Mouse (Mus musculus) forebrain, embryonic 16.5 days (tissue): ENCODE data around the gene Kcnj11. TPM values are rescaled to one million over a fixed set of nuclear protein-coding genes. Genes with fewer than 3 reads are reported as not detected.

Experiments used
- ATAC-seq: fragments of 200-750 bp; cut with Nextera tagmentation; 2 replicates; pipeline ENCODE4 v1.8.0; 2017; ENCODE audit warnings: mild to moderate bottlenecking, moderate library complexity
- H3K27ac ChIP-seq: fragments of 300-500 bp; sonication (generic); 2 replicates; pipeline ENCODE4 v1.5.1; 2014; ENCODE audit warnings: low read length, control low read depth
- H3K27me3 ChIP-seq: fragments of 300-500 bp; sonication (generic); replicated peaks from 2 replicates; pipeline ENCODE4 v1.6.1; 2014; ENCODE audit warnings: low read length; ENCODE audit not compliant: control insufficient read depth, insufficient read depth
- H3K36me3 ChIP-seq: fragments of 300-500 bp; sonication (generic); 2 replicates; pipeline ENCODE4 v1.6.1; 2014; ENCODE audit not compliant: control insufficient read depth, insufficient read depth
- H3K4me1 ChIP-seq: fragments of 300-500 bp; sonication (generic); replicated peaks from 2 replicates; pipeline ENCODE4 v1.6.1; 2014; ENCODE audit warnings: low read length; ENCODE audit not compliant: control insufficient read depth, insufficient read depth
- H3K4me2 ChIP-seq: fragments of 300-500 bp; sonication (generic); 2 replicates; pipeline ENCODE4 v1.6.1; 2014; ENCODE audit warnings: mild to moderate bottlenecking, low read length, control low read depth
- H3K4me3 ChIP-seq: fragments of 300-500 bp; sonication (generic); replicated peaks from 2 replicates; pipeline ENCODE4 v1.5.1; 2014; ENCODE audit warnings: mild to moderate bottlenecking, low read length, control low read depth
- H3K9ac ChIP-seq: fragments of 300-500 bp; sonication (generic); replicated peaks from 2 replicates; pipeline ENCODE4 v1.6.1; 2014; ENCODE audit warnings: low read depth, low read length, control low read depth
- H3K9me3 ChIP-seq: fragments of 300-500 bp; sonication (generic); 2 replicates; pipeline ENCODE4 v1.6.1; 2016; ENCODE audit warnings: low read length; ENCODE audit not compliant: control insufficient read depth
- WGBS: fragments of 180-500 bp; shearing (Covaris S2); extraction: QIAGEN DNeasy Blood & Tissue Kit; methylation state at CpG from one replicate; pipeline ENCODE4 v1.1.7; 2014; 5-methylcytosine and 5-hydroxymethylcytosine counted together
- polyA plus RNA-seq: library from polyadenylated mRNA; unstranded; fragments of >200 nt; fragmentation: Nextera tagmentation; extraction: Ambion mirVana; gene quantifications from 2 replicates; pipeline ENCODE4 v1.2.1, GENCODE M21; 2015

Kcnj11 gene
- polyA plus RNA-seq, 1 experiment from 2014 or later, result 6.0 TPM

DNA sequence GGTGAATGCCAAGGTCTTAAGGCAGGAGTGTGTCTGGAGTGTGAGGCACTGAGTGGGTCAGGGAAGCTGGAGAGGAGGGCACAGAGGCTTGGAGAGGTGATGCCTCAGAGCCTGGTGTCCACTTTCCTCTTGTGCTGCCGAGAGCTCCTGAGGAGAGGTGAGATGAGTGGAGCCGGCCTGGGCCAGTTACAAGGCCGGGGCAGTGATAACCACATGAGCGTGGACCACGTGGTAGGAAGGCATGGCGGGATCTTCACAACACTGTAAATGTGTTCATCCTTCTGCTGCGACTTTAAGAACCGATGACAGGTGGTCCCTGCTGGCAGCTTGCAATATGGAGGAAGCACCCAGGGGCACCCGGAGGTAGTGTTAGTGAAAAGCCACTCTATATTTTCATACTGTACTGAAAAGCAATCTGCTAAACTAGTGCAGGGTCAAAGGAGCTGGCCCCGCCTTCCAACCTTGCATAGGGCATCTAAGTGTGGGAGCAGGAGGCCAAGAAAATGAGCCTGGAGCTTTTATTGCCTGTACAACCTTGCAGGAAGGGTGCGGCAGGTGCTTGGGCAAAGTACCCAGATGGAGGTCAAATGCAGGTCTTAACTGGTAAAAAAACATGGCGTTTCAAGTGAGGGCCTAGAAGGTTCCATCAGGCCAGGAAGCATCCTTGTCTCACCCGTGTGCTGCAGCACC is 52.5 kb downstream of the Kcnj11 start:
- Histone ChIP-seq H3K9ac (no peak overlapping the region), H3K4me3 (no peak overlapping the region), H3K4me2 (no peak overlapping the region), H3K27me3 (no peaks in the 10 kb centered on the region), H3K36me3 (peaks cover 21% of the 10 kb centered on the region; the same call in 1 of the 2 replicates), H3K9me3 (no peaks in the 10 kb centered on the region), H3K4me1 (no peaks in the 10 kb centered on the region), H3K27ac (no peak overlapping the region)
- 90% methylated on average over 13 of the region's 13 CpGs for WGBS
- no peak for ATAC-seq

DNA sequence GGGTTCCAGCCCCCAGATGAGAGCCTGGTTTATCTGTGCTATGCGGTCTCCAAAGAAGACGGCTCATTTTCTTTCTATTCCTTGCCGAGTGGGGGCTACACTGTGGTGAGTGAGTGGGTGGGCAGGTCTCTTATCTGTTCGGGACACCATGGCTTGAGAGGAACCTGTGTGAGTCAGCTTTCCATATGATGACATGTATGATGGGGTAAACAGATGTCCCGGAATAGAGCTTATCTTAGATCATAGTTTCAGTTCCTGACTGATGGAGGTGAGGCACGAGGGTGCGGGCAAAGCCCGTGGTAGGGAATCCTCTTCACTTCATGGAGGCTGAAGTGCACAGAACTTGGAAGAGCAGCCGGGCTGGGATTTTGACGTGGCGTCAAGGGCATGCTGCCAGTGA is 54.7 kb downstream of the Kcnj11 start:
- no peak for ATAC-seq
- Histone ChIP-seq H3K9ac (no peak overlapping the region), H3K27ac (no peak overlapping the region), H3K36me3 (peaks cover 24% of the 10 kb centered on the region), H3K4me2 (no peak overlapping the region), H3K4me1 (no peaks in the 10 kb centered on the region), H3K9me3 (no peaks in the 10 kb centered on the region), H3K27me3 (no peaks in the 10 kb centered on the region), H3K4me3 (no peak overlapping the region)
- WGBS, result 94% methylated on average over 11 of the region's 11 CpGs

DNA sequence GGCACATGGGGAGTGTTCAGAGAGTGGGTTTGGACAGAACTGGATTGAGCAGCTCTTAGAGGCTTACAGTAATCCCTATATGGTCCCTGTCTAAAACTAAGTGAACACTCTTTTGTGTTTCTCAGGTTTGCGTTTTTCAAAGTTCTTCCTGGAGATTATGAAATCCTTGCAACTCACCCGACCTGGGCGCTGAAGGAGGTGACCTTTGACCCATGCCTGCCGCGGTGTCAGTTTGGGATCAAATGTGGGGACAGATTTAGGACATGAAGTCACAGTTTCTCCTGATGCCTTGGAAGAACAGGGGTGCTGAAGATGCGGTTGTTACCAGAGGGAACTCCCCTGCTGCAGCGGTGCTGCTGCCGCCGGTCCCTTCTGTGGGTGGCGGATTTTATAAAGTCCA is 56.5 kb downstream of the Kcnj11 start:
- no peak overlapping the region for H3K27ac ChIP-seq
- peaks cover 26% of the 10 kb centered on the region for H3K36me3 ChIP-seq
- 92% methylated on average over 10 of the region's 10 CpGs for WGBS
- no peak overlapping the region for H3K4me2 ChIP-seq
- no peak overlapping the region for H3K9ac ChIP-seq
- no peaks in the 10 kb centered on the region for H3K27me3 ChIP-seq
- ATAC-seq, result no peak
- no peaks in the 10 kb centered on the region for H3K4me1 ChIP-seq
- H3K9me3 ChIP-seq, result no peaks in the 10 kb centered on the region
- H3K4me3 ChIP-seq, result no peak overlapping the region

Other genes with a start within 250 kb of the Kcnj11 start
- 41.8 TPM in 2 replicates for gene Kdelr1, start 228.0 kb downstream of the Kcnj11 start, polyA plus RNA-seq
- gene Grin2d, start 222.4 kb downstream of the Kcnj11 start, polyA plus RNA-seq, result 0.56 and 1.5 TPM in 2 replicates
- gene Syngr4, start 204.1 kb downstream of the Kcnj11 start, polyA plus RNA-seq, result 0.63 TPM in 1 of 2 replicates, not detected in the other
- gene Tmem143, start 203.8 kb downstream of the Kcnj11 start, polyA plus RNA-seq, result 5.7 and 6.0 TPM in 2 replicates
- gene Emp3, start 179.4 kb downstream of the Kcnj11 start, polyA plus RNA-seq, result 19.2 and 21.6 TPM in 2 replicates
- gene Ccdc114, start 176.7 kb downstream of the Kcnj11 start, polyA plus RNA-seq, result 3.1 and 4.6 TPM in 2 replicates
- 0.47 and 0.86 TPM in 2 replicates for gene Abcc6, start 70.5 kb downstream of the Kcnj11 start, polyA plus RNA-seq
- 46.0 and 47.1 TPM in 2 replicates for gene Nomo1, start 67.1 kb downstream of the Kcnj11 start, polyA plus RNA-seq
- 33.2 and 34.3 TPM in 2 replicates for gene Abcc8, start 79.3 kb upstream of the Kcnj11 start, polyA plus RNA-seq
- gene Ush1c, start 137.7 kb upstream of the Kcnj11 start, polyA plus RNA-seq, result 1.2 and 2.5 TPM in 2 replicates
- gene Otog, start 140.2 kb upstream of the Kcnj11 start, polyA plus RNA-seq, result not detected in 2 replicates